Mouse (Mus musculus): ENCODE results near the gene Mkrn1. TPM values are rescaled to one million over a fixed set of nuclear protein-coding genes. Genes with fewer than 3 reads are reported as not detected.

The Mkrn1 gene
- polyA plus RNA-seq, 1 experiment, result 30.9 TPM

- no peak overlapping the region for H3K4me3 ChIP-seq (ENCODE audit: insufficient read depth, poor library complexity, severe bottlenecking)
- H3K36me3 ChIP-seq (ENCODE audit: control insufficient read depth, insufficient read depth), result no peaks in the 10 kb centered on the region
- H3K79me3 ChIP-seq (ENCODE audit: low read depth), result no peaks in the 10 kb centered on the region
- H3K79me2 ChIP-seq (ENCODE audit: control insufficient read depth, insufficient read depth), result no peaks in the 10 kb centered on the region
- H3K27me3 ChIP-seq (ENCODE audit: control insufficient read depth, insufficient read depth, insufficient read length), result no peaks in the 10 kb centered on the region
- H3ac ChIP-seq (ENCODE audit: control insufficient read depth, insufficient read length, low read depth), result no peak overlapping the region
- TF ChIP-seq FOSL1 (IDR thresholded peaks at IDR 0.05; ENCODE audit: insufficient read depth, low read length, poor library complexity, severe bottlenecking) (no peak), MAX (IDR thresholded peaks at IDR 0.05) (no peak)
These were observed 15.6 kb upstream of the Mkrn1 start for GRCm38 (mm10) chr6:39435875-39436274.

- Histone ChIP-seq H3K79me2 (ENCODE audit: control insufficient read depth, insufficient read depth) (no peaks in the 10 kb centered on the region), H3K4me3 (ENCODE audit: insufficient read depth, poor library complexity, severe bottlenecking) (no peak overlapping the region), H3K79me3 (ENCODE audit: low read depth) (no peaks in the 10 kb centered on the region), H3K36me3 (ENCODE audit: control insufficient read depth, insufficient read depth) (no peaks in the 10 kb centered on the region), H3ac (ENCODE audit: control insufficient read depth, insufficient read length, low read depth) (no peak overlapping the region), H3K27me3 (ENCODE audit: control insufficient read depth, insufficient read depth, insufficient read length) (no peaks in the 10 kb centered on the region)
- no peak for TF ChIP-seq MAX (IDR thresholded peaks at IDR 0.05)
- peak; percentile 52 for TF ChIP-seq MYOD1 (IDR thresholded peaks at IDR 0.05; ENCODE audit: control insufficient read depth, insufficient read length, low read depth)
These were observed 14.7 kb upstream of the Mkrn1 start for GRCm38 (mm10) chr6:39434886-39435492.

GRCm38 (mm10) chr6:39434111-39434885, 14.0 kb upstream of the Mkrn1 start:
- Histone ChIP-seq H3K79me2 (ENCODE audit: control insufficient read depth, insufficient read depth) (no peaks in the 10 kb centered on the region), H3K79me3 (ENCODE audit: low read depth) (no peaks in the 10 kb centered on the region), H3K4me3 (ENCODE audit: insufficient read depth, poor library complexity, severe bottlenecking) (no peak overlapping the region), H3K36me3 (ENCODE audit: control insufficient read depth, insufficient read depth) (no peaks in the 10 kb centered on the region), H3ac (ENCODE audit: control insufficient read depth, insufficient read length, low read depth) (no peak overlapping the region), H3K27me3 (ENCODE audit: control insufficient read depth, insufficient read depth, insufficient read length) (no peaks in the 10 kb centered on the region)
- TF ChIP-seq MAX (IDR thresholded peaks at IDR 0.05) (no peak), CTCF (IDR thresholded peaks at IDR 0.05; ENCODE audit: control insufficient read depth, insufficient read depth, insufficient read length) (no peak), CEBPB (IDR thresholded peaks at IDR 0.05; ENCODE audit: low read depth) (no peak), MYOD1 (IDR thresholded peaks at IDR 0.05; ENCODE audit: control insufficient read depth, insufficient read length, low read depth) (no peak), FOSL1 (IDR thresholded peaks at IDR 0.05; ENCODE audit: insufficient read depth, low read length, poor library complexity, severe bottlenecking) (no peak), MYOG (IDR thresholded peaks at IDR 0.05; ENCODE audit: control insufficient read depth, extremely low read depth, insufficient read length) (no peak), USF1 (IDR thresholded peaks at IDR 0.05; ENCODE audit: low read depth) (no peak)

- H3K79me3 ChIP-seq (ENCODE audit: low read depth), result no peaks in the 10 kb centered on the region
- no peaks in the 10 kb centered on the region for H3K36me3 ChIP-seq (ENCODE audit: control insufficient read depth, insufficient read depth)
- TF ChIP-seq MYOD1 (IDR thresholded peaks at IDR 0.05; ENCODE audit: control insufficient read depth, insufficient read length, low read depth), result no peak
- no peak for TF ChIP-seq CTCF (IDR thresholded peaks at IDR 0.05; ENCODE audit: control insufficient read depth, insufficient read depth, insufficient read length)
- TF ChIP-seq FOSL1 (IDR thresholded peaks at IDR 0.05; ENCODE audit: insufficient read depth, low read length, poor library complexity, severe bottlenecking), result no peak
- TF ChIP-seq MAX (IDR thresholded peaks at IDR 0.05), result no peak
- TF ChIP-seq MYOG (IDR thresholded peaks at IDR 0.05; ENCODE audit: control insufficient read depth, extremely low read depth, insufficient read length), result no peak
- no peak for TF ChIP-seq CEBPB (IDR thresholded peaks at IDR 0.05; ENCODE audit: low read depth)
- no peak for TF ChIP-seq USF1 (IDR thresholded peaks at IDR 0.05; ENCODE audit: low read depth)
- no peak overlapping the region for H3ac ChIP-seq (ENCODE audit: control insufficient read depth, insufficient read length, low read depth)
- no peaks in the 10 kb centered on the region for H3K79me2 ChIP-seq (ENCODE audit: control insufficient read depth, insufficient read depth)
- H3K27me3 ChIP-seq (ENCODE audit: control insufficient read depth, insufficient read depth, insufficient read length), result no peaks in the 10 kb centered on the region
- H3K4me3 ChIP-seq (ENCODE audit: insufficient read depth, poor library complexity, severe bottlenecking), result no peak overlapping the region
These were observed 13.4 kb upstream of the Mkrn1 start for GRCm38 (mm10) chr6:39433701-39434100.

- no peak overlapping the region for H3ac ChIP-seq (ENCODE audit: control insufficient read depth, insufficient read length, low read depth)
- no peak overlapping the region for H3K4me3 ChIP-seq (ENCODE audit: insufficient read depth, poor library complexity, severe bottlenecking)
- H3K79me3 ChIP-seq (ENCODE audit: low read depth), result no peaks in the 10 kb centered on the region
- H3K36me3 ChIP-seq (ENCODE audit: control insufficient read depth, insufficient read depth), result no peaks in the 10 kb centered on the region
- H3K27me3 ChIP-seq (ENCODE audit: control insufficient read depth, insufficient read depth, insufficient read length), result no peaks in the 10 kb centered on the region
- TF ChIP-seq CTCF (IDR thresholded peaks at IDR 0.05; ENCODE audit: control insufficient read depth, insufficient read depth, insufficient read length), result no peak
- no peak for TF ChIP-seq MYOG (IDR thresholded peaks at IDR 0.05; ENCODE audit: control insufficient read depth, extremely low read depth, insufficient read length)
- no peak for TF ChIP-seq FOSL1 (IDR thresholded peaks at IDR 0.05; ENCODE audit: insufficient read depth, low read length, poor library complexity, severe bottlenecking)
- TF ChIP-seq USF1 (IDR thresholded peaks at IDR 0.05; ENCODE audit: low read depth), result no peak
- TF ChIP-seq CEBPB (IDR thresholded peaks at IDR 0.05; ENCODE audit: low read depth), result no peak
- no peak for TF ChIP-seq MYOD1 (IDR thresholded peaks at IDR 0.05; ENCODE audit: control insufficient read depth, insufficient read length, low read depth)
- TF ChIP-seq MAX (IDR thresholded peaks at IDR 0.05), result no peak
- no peaks in the 10 kb centered on the region for H3K79me2 ChIP-seq (ENCODE audit: control insufficient read depth, insufficient read depth)
These were observed 12.9 kb upstream of the Mkrn1 start for GRCm38 (mm10) chr6:39433174-39433573.

GRCm38 (mm10) chr6:39430722-39431121, 10.5 kb upstream of the Mkrn1 start:
- TF ChIP-seq FOSL1 (IDR thresholded peaks at IDR 0.05; ENCODE audit: insufficient read depth, low read length, poor library complexity, severe bottlenecking) (no peak), CEBPB (IDR thresholded peaks at IDR 0.05; ENCODE audit: low read depth) (no peak), MYOG (IDR thresholded peaks at IDR 0.05; ENCODE audit: control insufficient read depth, extremely low read depth, insufficient read length) (no peak), MYOD1 (IDR thresholded peaks at IDR 0.05; ENCODE audit: control insufficient read depth, insufficient read length, low read depth) (no peak), USF1 (IDR thresholded peaks at IDR 0.05; ENCODE audit: low read depth) (no peak), CTCF (IDR thresholded peaks at IDR 0.05; ENCODE audit: control insufficient read depth, insufficient read depth, insufficient read length) (no peak)
- H3K27me3 ChIP-seq (ENCODE audit: control insufficient read depth, insufficient read depth, insufficient read length), result no peaks in the 10 kb centered on the region
- H3K79me2 ChIP-seq (ENCODE audit: control insufficient read depth, insufficient read depth), result no peaks in the 10 kb centered on the region
- H3K4me3 ChIP-seq (ENCODE audit: insufficient read depth, poor library complexity, severe bottlenecking), result no peak overlapping the region
- no peaks in the 10 kb centered on the region for H3K79me3 ChIP-seq (ENCODE audit: low read depth)
- no peaks in the 10 kb centered on the region for H3K36me3 ChIP-seq (ENCODE audit: control insufficient read depth, insufficient read depth)
- no peak overlapping the region for H3ac ChIP-seq (ENCODE audit: control insufficient read depth, insufficient read length, low read depth)

All from C2C12 (cell line).